Mouse (Mus musculus): Measurements from ENCODE around the gene Cdk4.
"Not testable (repeated sequence)": the region's sequence is repeated elsewhere in the genome, so short reads cannot be mapped to it uniquely, and the experiment has no call there.

Gene Cdk4

GRCm38 (mm10) chr10:127058708-127059107 is 4.6 kb upstream of the Cdk4 start:
- DNase-seq, result peak; percentile 63

GRCm38 (mm10) chr10:127059174-127059967 is 4.0 kb upstream of the Cdk4 start:
- DNase-seq, result peak; percentile 47

DNA sequence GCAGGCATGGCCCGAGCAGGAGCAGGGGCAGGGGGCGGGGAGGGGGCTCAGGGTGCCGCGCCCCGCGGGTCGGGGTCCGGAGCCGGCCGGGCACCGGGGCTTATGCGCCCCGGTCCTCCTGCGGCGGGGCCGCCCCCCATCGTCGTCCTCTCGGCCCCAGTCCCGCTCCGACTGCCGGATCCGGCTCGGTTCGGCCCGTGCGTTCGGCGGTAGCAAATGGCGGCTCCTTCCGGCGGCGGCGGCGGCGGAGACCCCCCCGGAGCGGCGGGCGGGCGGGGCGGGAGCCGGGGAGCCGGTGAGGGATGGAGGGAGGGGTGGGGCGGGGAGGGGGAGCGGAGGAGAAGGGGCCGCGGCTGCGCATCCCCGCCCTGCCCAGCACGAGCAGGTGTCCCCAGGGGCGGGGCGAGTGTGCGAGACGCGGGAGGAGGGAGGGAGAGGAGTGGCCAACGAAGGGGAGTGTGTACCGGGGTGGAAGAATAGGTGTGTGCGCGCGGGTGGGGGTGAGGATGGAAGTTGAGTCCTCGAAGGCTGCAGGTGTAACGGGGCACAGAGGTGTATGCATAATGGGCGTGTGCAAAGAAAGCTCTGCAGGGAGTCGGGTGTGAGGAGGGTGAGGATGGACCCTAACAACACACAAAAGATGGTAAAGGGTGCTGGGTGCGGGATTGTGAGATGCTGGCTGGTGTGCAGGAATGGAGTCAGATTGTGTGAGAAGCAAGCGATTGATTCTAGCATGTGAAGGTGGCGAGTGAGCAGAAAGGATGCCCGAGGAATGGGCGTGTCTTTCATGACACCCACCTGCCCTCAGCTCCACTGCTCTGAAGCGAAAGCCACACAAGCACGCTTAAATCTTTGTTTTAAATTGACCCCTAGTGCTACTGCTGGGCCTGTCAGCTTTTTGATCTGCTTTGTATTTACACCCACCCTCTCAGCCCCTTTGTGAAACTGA is 3.1 kb upstream of the Cdk4 start, which contains the start of gene March9:
Gene March9 (minus strand): TSS at position 217 of the 949 bp plus-strand sequence.
- DNase-seq, result peak; percentile 93

DNA sequence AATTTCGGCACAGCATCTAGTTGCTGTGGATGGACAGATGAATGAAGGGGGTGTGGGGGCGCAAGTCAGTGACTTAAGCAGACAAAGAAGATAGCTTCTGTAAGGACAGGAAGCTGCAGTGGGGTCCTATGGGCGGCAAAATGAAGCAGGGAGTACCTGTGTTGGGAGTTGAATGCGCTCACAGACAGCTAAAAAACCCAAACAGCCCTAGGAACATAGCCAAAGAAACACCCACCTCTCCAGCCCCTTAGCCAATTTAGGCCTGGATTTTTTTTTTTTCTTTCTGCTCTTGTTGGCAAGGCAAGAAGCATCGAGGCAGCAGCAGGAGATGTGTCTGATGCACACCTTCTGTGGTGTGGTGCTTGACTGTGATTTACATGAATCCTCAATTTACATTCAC is 2.2 kb upstream of the Cdk4 start:
- peak; percentile 61 for DNase-seq

DNA sequence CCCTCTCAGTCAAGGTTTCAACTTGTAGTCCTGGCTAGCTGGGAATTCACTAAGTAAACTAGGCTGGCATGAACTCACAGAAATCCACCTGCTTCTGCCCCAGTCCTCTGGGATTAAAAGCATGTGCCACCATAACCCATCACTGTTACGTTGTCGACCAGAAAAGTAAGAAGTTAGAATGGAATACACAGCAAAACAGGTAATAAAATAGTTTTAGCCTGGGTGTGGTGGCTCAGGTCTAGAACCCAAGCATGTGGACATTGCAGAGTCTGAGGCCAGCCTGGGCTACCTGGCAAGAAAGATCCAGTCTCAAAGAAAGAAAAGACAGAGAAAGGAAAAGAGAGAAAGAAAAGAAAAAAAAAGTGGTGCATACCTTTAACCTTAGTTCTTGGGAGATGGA is 1.8 kb upstream of the Cdk4 start:
- DNase-seq, result peak; percentile 67

GRCm38 (mm10) chr10:127062101-127062500 is 1.2 kb upstream of the Cdk4 start:
- DNase-seq, result peak; percentile 71

DNA sequence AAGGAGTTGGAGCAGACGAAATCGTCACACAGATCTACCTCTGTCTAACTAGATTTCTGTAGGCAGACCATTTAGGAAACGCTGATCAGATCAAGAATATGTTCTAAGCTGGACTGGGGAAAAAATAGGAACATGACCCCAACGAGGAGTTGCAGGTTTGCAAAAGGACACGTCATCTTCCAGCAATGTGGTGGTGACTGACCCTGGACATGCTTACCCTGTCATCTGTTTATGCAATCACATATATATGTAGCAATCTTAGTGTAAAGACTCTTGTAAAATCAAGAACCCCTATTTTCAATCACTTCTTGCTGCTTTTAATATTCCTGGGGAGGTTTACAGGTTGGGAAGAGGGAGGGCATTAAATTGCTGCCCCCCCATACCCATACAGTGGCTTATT is 831 bp upstream of the Cdk4 start:
- DNase-seq, result no peak

- DNase-seq, result peak; percentile 62
Observed at GRCm38 (mm10) chr10:127063913-127064870, 858 bp downstream of the Cdk4 start.

DNA sequence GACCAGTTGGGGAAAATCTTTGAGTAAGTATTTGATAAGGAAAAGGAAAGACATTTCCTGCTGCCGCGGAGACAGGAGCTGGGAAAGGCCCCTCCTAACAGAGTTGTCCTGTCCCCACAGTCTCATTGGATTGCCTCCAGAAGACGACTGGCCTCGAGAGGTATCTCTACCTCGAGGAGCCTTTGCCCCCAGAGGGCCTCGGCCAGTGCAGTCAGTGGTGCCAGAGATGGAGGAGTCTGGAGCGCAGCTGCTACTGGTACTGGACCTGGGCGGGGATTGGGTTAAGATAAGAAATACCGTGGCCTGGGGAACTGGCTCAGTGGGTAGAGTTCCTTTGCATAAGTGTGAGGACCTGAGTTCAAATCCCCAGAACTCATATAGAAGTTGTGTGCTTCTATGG is 2.6 kb downstream of the Cdk4 start:
- peak; percentile 48 for DNase-seq

- DNase-seq, result no peak
Observed at GRCm38 (mm10) chr10:127066519-127067018, 3.2 kb downstream of the Cdk4 start.

- DNase-seq, result peak; percentile 25
Observed at GRCm38 (mm10) chr10:127068360-127069038, 5.2 kb downstream of the Cdk4 start.

DNA sequence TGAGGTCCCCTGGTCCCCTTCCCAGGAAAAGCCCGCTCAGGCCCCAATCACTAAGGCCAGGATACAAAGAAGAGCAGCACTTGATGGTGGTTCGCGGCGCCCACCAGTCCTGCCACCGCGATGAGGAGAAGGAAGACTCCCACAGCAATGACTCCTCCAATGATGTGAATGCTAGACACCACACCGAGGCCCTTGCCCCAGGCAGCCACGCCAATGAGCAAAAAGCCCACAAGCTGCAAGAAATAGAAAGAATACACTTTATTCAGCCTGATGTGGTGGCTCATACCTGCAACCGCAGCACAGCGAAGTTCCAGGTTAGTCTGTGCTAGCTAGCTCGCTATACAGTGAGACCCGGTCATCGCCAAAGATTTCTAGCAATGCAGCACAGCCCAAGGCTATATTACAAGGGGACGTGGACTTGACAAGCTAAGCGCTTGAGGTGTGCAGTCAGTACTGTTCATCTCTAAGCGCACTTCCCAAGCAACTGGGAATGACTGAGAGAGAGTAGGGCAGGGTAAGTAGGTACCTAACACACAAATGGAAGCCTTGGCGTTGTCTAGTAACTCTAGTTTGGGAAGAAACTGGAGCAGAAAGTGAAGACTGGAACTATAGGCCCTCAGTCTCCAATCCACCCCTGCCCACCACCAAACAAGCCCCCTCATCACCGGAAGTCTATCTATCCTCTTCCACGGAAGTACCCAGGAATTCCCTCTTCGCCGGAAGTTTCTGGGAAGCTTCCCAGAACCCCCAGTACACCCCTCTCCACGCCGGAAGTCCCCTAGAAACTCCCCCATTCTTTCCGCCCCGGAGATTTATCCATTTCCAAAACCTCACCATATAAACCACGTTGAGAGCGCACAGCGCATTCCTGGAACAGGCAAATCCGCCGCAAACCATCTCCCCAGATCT is 6.2 kb downstream of the Cdk4 start:
- DNase-seq, result peak; percentile 30

GRCm38 (mm10) chr10:127070190-127071121 is 7.1 kb downstream of the Cdk4 start, which contains the start of gene Tspan31:
TSS of gene Tspan31 (minus strand) at chr10:127070264.
- DNase-seq, result peak; percentile 97

DNA sequence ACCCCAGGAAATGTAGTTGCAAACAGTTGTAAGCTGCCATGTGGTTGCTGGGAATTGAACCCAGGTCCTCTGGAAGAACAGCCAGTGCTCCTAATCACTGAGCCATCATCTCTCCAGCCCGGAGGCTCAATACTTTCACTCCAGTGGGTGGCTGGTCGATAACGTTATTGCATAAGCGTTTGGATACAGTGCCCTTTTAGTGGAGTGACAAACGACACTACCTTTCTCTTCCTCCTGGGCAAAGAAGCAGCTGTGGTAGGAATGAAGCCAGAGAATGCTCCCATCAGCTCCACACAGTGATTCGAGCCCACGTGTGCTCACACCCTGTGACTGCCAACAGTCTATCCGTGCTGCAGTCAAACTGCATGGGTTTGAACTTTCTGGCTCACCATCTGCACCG is 7.9 kb downstream of the Cdk4 start:
- DNase-seq, result no peak

- DNase-seq, result not testable (repeated sequence)
Observed at GRCm38 (mm10) chr10:127072270-127072669, 8.9 kb downstream of the Cdk4 start.

- not testable (repeated sequence) for DNase-seq
Observed at GRCm38 (mm10) chr10:127072969-127073368, 9.6 kb downstream of the Cdk4 start.

GRCm38 (mm10) chr10:127073981-127074380 is 10.6 kb downstream of the Cdk4 start:
- no peak for DNase-seq

DNA sequence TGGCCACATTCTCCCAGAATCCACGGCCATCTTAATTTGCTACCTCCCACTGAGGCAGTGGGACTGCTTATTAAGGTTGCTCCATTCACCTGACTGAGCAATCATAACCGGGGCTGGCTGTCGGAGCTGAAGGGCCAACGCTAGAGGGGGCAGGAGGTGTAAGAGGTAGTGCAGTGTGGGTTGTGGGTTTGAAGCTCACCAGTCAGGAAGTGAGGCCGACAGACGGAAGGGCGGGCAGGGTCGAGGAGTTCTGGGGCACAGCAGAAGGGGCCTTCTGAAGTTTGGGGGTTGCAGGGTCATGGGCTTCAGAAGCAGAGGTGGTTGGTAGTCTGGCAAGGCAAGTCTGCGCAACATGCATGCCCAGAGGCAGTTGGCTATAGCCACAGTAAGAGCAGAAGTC is 11.7 kb downstream of the Cdk4 start, which contains the start of gene Agap2:
Gene Agap2 (plus strand): TSS at position 205 of the 400 bp plus-strand sequence.
- no peak for DNase-seq

DNA sequence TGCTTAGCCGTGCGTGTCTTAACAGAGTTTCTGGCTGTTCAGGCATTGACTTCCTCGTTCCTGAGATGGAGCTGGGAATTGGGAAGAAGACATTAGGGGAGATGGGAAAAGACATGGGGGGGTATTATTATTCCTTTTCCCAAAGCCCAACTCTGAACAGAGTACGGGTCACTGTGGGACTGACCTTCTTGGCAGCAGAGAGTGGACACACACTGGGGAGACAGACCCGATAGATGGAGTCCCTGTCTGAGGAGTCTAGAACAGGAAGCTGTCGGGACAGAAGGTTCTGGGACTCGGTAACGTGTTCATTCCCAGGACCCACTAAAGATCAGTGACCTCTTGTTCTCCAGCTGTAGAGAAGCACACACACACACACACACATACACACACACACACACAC is 12.3 kb downstream of the Cdk4 start:
- no peak for DNase-seq

Data from cerebellum, adult 9-10 months (tissue).